ENCODE assay signal across 9 mouse cellular contexts in genomic region chr11:79584191-79584590, GRCm38 (mm10). TPM values are rescaled to one million over a fixed set of nuclear protein-coding genes. Genes with fewer than 3 reads are reported as not detected.
DNase-seq lines count a peak whose midpoint lies in the region; ATAC-seq and TF ChIP-seq lines count a peak whose summit lies in the region.
"Had no signal": no experiment of that assay in that cellular context is flagged by ENCODE, and none has a peak within 500 bp of the region (broad histone marks: within the 10 kb centered on the region; RNA-seq: fewer than 3 reads in every experiment).

No protein-coding gene starts in this region.

- H3K9me3 ChIP-seq in kidney, embryonic 15.5 days (replicated peaks), result no peaks in the 10 kb centered on the region
- H3K9me3 ChIP-seq in embryonic facial prominence, embryonic 12.5 days, result no peaks in the 10 kb centered on the region
- H3K9me3 ChIP-seq in hindbrain, embryonic 11.5 days (ENCODE audit: control insufficient read depth, low read length), result no peaks in the 10 kb centered on the region

- peak; percentile 18 for DNase-seq in kidney, adult 11 months
- DNase-seq in hindbrain, embryonic 11.5 days (ENCODE audit: low spot score), result peak; percentile 84
- peak; percentile 72 for DNase-seq in layer of hippocampus, adult 9-11 months
- peak; percentile 63 for DNase-seq in right cerebral cortex, postnatal 25 days

- H3K4me3 ChIP-seq in kidney, embryonic 15.5 days (replicated peaks), result no peak overlapping the region
- H3K4me3 ChIP-seq in bone marrow macrophage, adult 2 months (ENCODE audit: insufficient read depth, low read length), result no peak overlapping the region
- H3K4me3 ChIP-seq in embryonic facial prominence, embryonic 12.5 days, result no peak overlapping the region
- no peak overlapping the region for H3K4me3 ChIP-seq in hindbrain, embryonic 11.5 days (ENCODE audit: low read depth, low read length)
- H3K4me3 ChIP-seq: myocyte had no signal

- TF ChIP-seq CTCF in bone marrow macrophage, adult 2 months (IDR thresholded peaks at IDR 0.05; ENCODE audit: low read depth, low read length), result peak; percentile 69

- 11% methylated on average over 5 of the region's 5 CpGs for WGBS in kidney, embryonic 15.5 days
- WGBS in embryonic facial prominence, embryonic 12.5 days, result 4% methylated on average over 5 of the region's 5 CpGs
- 11% methylated on average over 5 of the region's 5 CpGs for WGBS in hindbrain, embryonic 11.5 days

- no peak overlapping the region for H3K4me2 ChIP-seq in kidney, embryonic 15.5 days
- no peak overlapping the region for H3K4me2 ChIP-seq in embryonic facial prominence, embryonic 12.5 days (replicated peaks)
- H3K4me2 ChIP-seq in hindbrain, embryonic 11.5 days (replicated peaks; ENCODE audit: low read depth, low read length), result no peak overlapping the region

- no peak overlapping the region for H3K9ac ChIP-seq in kidney, embryonic 15.5 days
- no peak overlapping the region for H3K9ac ChIP-seq in embryonic facial prominence, embryonic 12.5 days
- H3K9ac ChIP-seq in hindbrain, embryonic 11.5 days (ENCODE audit: low read depth, low read length), result no peak overlapping the region

- H3K27me3 ChIP-seq in kidney, embryonic 15.5 days, result peaks cover 11% of the 10 kb centered on the region
- H3K27me3 ChIP-seq in embryonic facial prominence, embryonic 12.5 days, result peaks cover 10% of the 10 kb centered on the region
- H3K27me3 ChIP-seq in hindbrain, embryonic 11.5 days (ENCODE audit: control insufficient read depth, insufficient read depth, low read length), result no peaks in the 10 kb centered on the region

- TF ChIP-seq POLR2A in bone marrow macrophage, adult 2 months (IDR thresholded peaks at IDR 0.05; ENCODE audit: borderline replicate concordance, low read depth, low read length), result no peak

- ATAC-seq in kidney, embryonic 15.5 days (replicated peaks; ENCODE audit: low FRiP score), result no peak
- peak; percentile 76; the same call in 1 of the 2 replicates for ATAC-seq in embryonic facial prominence, embryonic 12.5 days (ENCODE audit: insufficient number of reproducible peaks, insufficient read depth, low FRiP score, low TSS enrichment)
- ATAC-seq in hindbrain, embryonic 11.5 days (ENCODE audit: low FRiP score), result peak; percentile 69; the same call in 1 of the 2 replicates
- ATAC-seq in megakaryocyte progenitor cell, adult 5-6 weeks (replicated peaks; ENCODE audit: poor library complexity), result peak; percentile 85

- H3K36me3 ChIP-seq in kidney, embryonic 15.5 days, result peaks cover 13% of the 10 kb centered on the region
- no peaks in the 10 kb centered on the region; the same call in 1 of the 2 replicates for H3K36me3 ChIP-seq in embryonic facial prominence, embryonic 12.5 days
- H3K36me3 ChIP-seq in hindbrain, embryonic 11.5 days (ENCODE audit: control insufficient read depth, insufficient read depth, low read length), result no peaks in the 10 kb centered on the region

- no peak overlapping the region for H3K27ac ChIP-seq in kidney, embryonic 15.5 days
- H3K27ac ChIP-seq in bone marrow macrophage, adult 2 months (ENCODE audit: insufficient read depth, low read depth, low read length), result no peak overlapping the region
- H3K27ac ChIP-seq in embryonic facial prominence, embryonic 12.5 days, result no peak overlapping the region
- H3K27ac ChIP-seq in hindbrain, embryonic 11.5 days (ENCODE audit: low read depth, low read length), result no peak overlapping the region

- H3K4me1 ChIP-seq in kidney, embryonic 15.5 days, result peaks cover 8% of the 10 kb centered on the region
- H3K4me1 ChIP-seq in bone marrow macrophage, adult 2 months (ENCODE audit: control insufficient read depth, insufficient read depth, low read length), result no peaks in the 10 kb centered on the region
- H3K4me1 ChIP-seq in embryonic facial prominence, embryonic 12.5 days, result peaks cover 8% of the 10 kb centered on the region; the same call in 1 of the 2 replicates
- H3K4me1 ChIP-seq in hindbrain, embryonic 11.5 days (replicated peaks; ENCODE audit: control insufficient read depth, insufficient read depth, low read length), result no peaks in the 10 kb centered on the region

RNA-seq across cellular contexts. Expression of gene Rab11fip4, which starts 6.8 kb away (rescaled TPM):
- 9.6 and 9.7 TPM in 2 replicates for polyA plus RNA-seq in kidney, embryonic 15.5 days (2015; fragmentation: Nextera tagmentation; extraction: Ambion mirVana)
- 0.11 and 0.32 TPM in 2 replicates for polyA plus RNA-seq in bone marrow macrophage, adult 2 months (2012; ENCODE audit: insufficient read depth, insufficient read length, missing spikeins)
- polyA plus RNA-seq in embryonic facial prominence, embryonic 12.5 days (2016; fragmentation: Nextera tagmentation; extraction: Ambion mirVana), result 12.1 and 14.9 TPM in 2 replicates
- 11.5 and 11.6 TPM in 2 replicates for polyA plus RNA-seq in hindbrain, embryonic 11.5 days (2014; fragmentation: Nextera tagmentation; extraction: Ambion mirVana)
- total RNA-seq in megakaryocyte progenitor cell, adult 5-6 weeks (2015), result 0.85 and 2.0 TPM in 2 replicates
- 3.2 and 3.7 TPM in 2 replicates for total RNA-seq in megakaryocyte progenitor cell, adult 5-6 weeks (2017)

RNA-seq across cellular contexts. Expression of gene Evi2a, which starts 53.8 kb away (rescaled TPM):
- polyA plus RNA-seq in kidney, embryonic 15.5 days (2015; fragmentation: Nextera tagmentation; extraction: Ambion mirVana), result 3.1 TPM in 2 replicates
- 423 and 440 TPM in 2 replicates for polyA plus RNA-seq in bone marrow macrophage, adult 2 months (2012; ENCODE audit: insufficient read depth, insufficient read length, missing spikeins)
- polyA plus RNA-seq in embryonic facial prominence, embryonic 12.5 days (2016; fragmentation: Nextera tagmentation; extraction: Ambion mirVana), result 2.6 and 2.7 TPM in 2 replicates
- polyA plus RNA-seq in hindbrain, embryonic 11.5 days (2014; fragmentation: Nextera tagmentation; extraction: Ambion mirVana), result 2.2 and 3.1 TPM in 2 replicates
- 19.5 and 20.0 TPM in 2 replicates for total RNA-seq in megakaryocyte progenitor cell, adult 5-6 weeks (2015)
- 17.5 and 24.0 TPM in 2 replicates for total RNA-seq in megakaryocyte progenitor cell, adult 5-6 weeks (2017)

RNA-seq across cellular contexts. Expression of gene Evi2, which starts 53.8 kb away (rescaled TPM):
- 0.73 and 0.78 TPM in 2 replicates for polyA plus RNA-seq in kidney, embryonic 15.5 days (2015; fragmentation: Nextera tagmentation; extraction: Ambion mirVana)
- polyA plus RNA-seq in bone marrow macrophage, adult 2 months (2012; ENCODE audit: insufficient read depth, insufficient read length, missing spikeins), result 30.8 and 33.9 TPM in 2 replicates
- 0.87 and 1.3 TPM in 2 replicates for polyA plus RNA-seq in embryonic facial prominence, embryonic 12.5 days (2016; fragmentation: Nextera tagmentation; extraction: Ambion mirVana)
- polyA plus RNA-seq in hindbrain, embryonic 11.5 days (2014; fragmentation: Nextera tagmentation; extraction: Ambion mirVana), result 0.74 and 2.1 TPM in 2 replicates
- total RNA-seq in megakaryocyte progenitor cell, adult 5-6 weeks (2015), result 30.6 and 31.5 TPM in 2 replicates
- 3.9 and 5.5 TPM in 2 replicates for total RNA-seq in megakaryocyte progenitor cell, adult 5-6 weeks (2017)

Comparison
In these comparisons a context has a peak if more than half of its experiments do, and no peak if none do; other contexts are left out.
1. DNase-seq: peak in every context shown above with its lines; median percentile 84 in hindbrain, embryonic 11.5 days; 72 in layer of hippocampus, adult 9-11 months; 63 in right cerebral cortex, postnatal 25 days; 18 in kidney, adult 11 months.
2. RNA of gene Evi2a, which starts 53.8 kb away (polyA plus RNA-seq): 423 to 440 TPM in bone marrow macrophage, adult 2 months; 2.2 to 3.1 TPM in hindbrain, embryonic 11.5 days, 3.1 TPM in kidney, embryonic 15.5 days and 2.6 to 2.7 TPM in embryonic facial prominence, embryonic 12.5 days; every median in the first group is over 100 times any median in the second.
3. RNA of gene Evi2, which starts 53.8 kb away (polyA plus RNA-seq): 30.8 to 33.9 TPM in bone marrow macrophage, adult 2 months; 0.74 to 2.1 TPM in hindbrain, embryonic 11.5 days, 0.87 to 1.3 TPM in embryonic facial prominence, embryonic 12.5 days and 0.73 to 0.78 TPM in kidney, embryonic 15.5 days; every median in the first group is over 10 times any median in the second.